Mouse (Mus musculus): Measurements from ENCODE around the gene Gm26938. TPM values are rescaled to one million over a fixed set of nuclear protein-coding genes. Genes with fewer than 3 reads are reported as not detected.

Gm26938 gene
- total and polyA plus RNA-seq, 3 experiments, result not detected

DNA sequence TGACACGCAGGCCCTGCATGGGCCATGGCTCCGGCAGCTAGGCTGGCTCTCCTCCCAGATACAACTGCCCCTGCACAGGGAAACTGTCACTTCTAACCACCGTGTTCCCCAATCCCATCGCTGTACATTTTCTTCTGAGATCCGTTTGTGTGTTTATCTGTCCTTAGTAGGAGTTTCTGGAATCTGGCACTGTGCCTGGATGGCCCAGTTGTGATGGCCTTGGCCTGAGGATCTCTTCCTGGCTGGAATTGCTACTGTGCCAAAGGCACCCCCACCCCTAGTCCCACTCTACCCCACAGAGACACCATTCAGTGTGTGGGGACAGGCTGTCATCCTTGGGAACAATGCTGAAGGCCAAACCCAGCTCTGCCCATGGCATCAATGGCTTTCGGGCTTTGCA is 10.2 kb downstream of the Gm26938 start:
- peak; percentile 54 for DNase-seq

DNA sequence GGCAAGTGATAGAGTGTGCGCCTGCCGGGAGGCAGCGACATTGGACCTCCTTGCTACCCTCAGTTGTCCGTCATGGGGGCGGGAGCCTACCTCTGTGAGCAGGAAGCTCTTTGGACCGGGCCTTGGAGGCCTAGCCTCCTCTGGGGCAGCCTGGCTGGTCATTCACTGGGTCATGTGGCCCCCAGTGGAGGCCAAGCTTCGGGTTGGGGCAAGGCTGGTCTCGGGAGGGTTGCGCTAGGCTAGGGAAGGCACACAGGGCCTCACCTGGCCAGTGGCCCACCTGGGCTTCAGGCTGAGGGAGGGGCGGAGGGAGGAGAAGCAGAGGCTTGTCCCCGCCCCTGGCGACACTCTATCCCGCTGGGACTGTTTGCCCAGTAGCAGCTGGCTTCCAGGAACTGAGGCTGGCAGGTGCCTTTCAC is 12.2 kb downstream of the Gm26938 start:
- no peak for DNase-seq

DNA sequence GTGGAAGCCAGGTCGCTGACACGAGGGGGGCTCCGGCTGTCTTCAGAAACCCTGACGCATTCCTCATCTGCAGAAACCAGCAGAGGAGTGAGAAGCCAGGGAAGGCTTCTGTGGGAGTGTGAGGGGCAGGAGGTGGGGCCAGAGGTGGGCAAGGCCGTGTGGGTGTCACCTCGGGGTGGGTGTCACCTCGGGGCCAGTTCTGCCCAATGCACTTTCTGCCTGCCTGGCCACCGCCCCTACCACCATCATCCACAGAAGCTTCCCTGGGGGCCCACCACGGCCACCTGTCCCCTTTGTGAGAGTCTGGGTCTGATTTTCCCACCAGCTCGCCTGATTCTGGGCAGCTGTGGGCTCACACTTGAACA is 13.1 kb downstream of the Gm26938 start:
- DNase-seq, result no peak

DNA sequence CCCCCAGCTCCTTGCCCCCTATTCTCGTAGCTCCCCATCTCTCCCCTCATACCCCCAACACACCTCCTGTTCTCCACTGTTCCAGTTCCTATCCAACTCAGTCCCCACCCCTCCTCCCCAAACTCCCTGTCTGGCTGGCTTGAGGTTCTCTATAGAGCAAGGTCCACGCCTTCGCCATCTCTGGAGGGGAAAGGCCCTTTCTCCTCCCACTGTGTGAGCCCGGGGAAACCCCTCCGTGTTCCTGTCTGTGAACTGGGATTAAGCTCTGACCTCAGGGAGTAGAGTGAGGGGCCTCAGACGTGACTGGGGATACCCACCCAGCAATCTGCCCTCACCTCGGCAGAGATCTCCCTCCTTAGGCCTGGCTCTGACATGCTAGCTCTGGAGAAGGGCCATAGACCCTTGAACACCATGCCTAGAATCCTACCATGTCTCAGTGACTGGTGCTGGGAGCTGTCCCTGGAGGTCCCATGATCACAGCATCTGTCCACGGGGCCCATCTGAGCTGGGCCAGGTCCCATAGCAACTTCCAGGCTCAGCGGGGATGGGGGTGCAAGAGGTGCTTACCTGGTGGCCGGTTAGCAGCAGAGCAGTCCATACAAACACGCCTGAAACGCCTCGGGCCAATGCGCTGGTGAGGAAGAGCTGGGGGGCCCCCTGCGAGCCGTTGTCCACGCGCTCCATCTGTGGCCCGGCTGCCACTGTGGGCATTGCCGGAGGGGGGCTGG is 13.6 kb downstream of the Gm26938 start:
- DNase-seq, result no peak

DNA sequence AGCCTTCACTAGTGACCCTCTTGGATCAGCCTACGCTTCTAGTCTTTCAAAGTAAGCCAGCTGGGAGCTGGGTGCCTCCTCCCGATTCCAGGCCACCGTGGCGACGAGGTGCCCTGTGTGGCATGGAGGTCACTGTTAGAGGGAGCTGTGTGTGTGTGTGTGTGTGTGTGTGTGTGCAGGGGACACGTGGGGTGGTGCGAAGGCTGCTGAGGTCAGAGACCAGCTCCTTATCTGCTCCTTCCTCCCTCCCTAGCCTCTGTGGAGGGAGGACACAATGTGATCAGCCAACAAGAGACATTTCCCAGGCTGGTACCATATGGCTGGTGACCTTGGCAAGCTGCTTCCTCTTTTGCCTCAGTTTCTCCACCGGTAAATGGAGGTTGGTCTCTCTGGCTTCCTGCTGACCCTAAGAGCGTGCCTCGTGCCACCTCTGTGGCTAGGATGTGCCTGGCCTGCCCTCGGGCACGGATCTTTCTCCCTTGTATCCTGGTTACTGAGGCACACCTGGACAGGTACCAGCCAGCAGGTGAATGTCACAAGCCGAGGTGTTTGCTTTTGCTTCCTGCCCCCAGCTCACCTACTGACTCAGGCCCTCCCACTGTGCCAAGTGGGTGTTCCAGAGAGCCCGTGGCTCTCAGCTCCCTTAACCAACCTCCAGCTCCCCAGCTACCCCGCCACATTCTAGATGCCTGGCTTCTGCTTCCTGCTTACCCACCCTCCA is 14.4 kb downstream of the Gm26938 start:
- no peak for DNase-seq

DNA sequence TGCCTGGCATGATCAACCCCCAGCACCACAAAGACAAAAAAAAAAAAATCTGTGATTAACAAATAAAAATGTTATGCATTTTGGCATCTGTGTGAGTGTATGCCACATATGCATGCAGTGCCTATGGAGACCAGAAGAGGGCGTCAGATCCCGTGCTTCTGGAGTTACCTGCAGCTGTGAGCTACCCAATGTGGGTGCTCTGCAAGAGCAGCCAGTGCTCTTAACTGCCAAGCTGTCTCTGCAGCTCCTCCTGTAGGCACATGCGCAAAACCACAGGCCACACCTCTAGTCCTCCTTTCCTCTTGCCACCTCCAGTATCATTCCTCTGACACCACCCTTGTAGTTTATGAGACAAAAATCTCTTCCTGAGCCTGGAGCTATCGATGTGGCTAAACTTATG is 16.8 kb downstream of the Gm26938 start:
- no peak for DNase-seq

DNA sequence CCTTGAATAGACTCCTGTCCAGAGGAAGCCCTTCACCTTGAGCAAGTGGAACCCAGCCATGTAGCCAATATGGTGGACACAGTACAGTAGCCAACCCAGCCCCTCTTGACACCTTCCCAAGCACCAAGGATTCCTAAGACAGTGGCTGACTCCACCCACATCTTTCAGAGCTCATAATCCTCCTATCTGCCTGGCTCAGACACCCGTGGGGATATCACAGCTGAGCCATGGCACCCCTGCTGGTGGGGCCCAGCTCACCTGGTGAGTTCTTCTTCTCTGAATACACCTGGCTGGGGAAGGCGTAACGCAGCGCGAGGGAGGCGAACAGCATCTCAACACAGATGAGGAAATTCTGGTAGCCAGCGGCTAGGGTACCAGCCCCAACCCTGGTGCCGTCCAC is 20.3 kb downstream of the Gm26938 start:
- DNase-seq, result no peak

DNA sequence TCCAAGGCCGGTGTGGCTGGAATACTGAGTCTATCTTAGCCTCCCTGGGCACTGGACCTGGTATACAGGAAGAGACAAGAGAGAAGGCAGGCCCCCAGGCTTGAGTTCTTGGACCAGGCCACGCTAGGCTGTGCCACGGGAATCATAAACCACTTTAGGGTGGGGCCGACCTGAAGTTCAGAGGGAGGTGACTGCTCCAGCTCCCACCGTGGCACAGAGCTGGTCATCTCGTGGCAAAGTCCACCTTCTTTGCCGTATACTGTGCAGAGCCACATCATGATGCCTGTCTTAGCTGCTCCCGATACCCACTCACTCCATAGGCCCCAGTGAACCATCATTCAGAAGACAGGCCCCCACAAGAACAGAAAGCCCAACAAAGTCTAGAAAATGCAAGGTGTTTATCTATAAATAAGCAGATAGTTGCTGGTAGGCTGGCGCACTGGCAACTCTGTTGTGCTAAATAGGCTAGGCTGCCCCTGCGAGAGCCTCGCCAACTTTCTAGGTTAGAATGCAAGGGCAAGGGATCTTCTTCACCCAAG is 21.6 kb downstream of the Gm26938 start:
- DNase-seq, result no peak

DNA sequence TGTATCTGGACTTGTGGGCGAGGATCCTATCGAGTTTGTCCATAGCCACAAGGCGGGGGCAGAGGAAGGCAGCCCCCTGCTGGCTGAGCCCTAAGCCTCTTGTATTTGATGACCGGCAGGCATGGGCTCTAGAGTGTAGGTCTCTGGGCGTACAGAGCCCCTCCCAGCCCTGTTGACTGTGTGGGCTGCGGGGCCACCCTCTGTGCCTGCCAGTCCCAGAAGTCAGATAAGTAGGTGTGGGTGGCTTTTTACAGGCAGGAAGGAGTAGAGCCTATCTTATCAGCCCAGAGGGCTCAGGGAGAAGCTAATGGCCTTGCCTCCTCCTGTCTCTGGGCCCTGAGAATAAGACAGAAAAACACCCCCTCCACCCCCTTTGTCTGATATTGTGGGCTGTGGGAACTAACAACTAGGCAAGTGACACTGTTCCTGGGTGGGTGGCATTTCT is 22.1 kb downstream of the Gm26938 start:
- DNase-seq, result no peak

DNA sequence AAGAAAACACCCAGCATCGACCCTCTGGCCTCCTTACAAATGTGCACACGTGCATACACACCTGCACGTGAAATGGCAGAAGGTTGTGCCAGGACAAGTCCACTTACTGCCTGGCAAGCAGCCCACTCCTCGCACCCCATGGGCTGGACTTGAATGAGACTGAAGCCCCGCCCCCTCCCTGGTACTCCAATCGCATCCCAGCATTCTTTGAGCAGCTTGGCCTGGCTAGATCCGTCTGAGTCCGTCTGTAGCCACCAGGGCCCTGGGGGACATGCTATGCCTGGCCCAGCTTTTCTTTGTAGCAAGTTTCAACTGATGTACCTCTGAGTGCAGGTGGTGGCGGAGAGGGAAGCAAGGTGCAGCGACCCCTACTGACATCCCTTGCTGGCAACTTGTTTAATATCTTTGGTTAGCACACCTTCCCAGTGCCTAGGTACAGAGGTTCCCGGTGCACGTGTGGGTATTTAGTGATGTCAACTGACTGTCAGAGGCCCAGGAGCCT is 22.6 kb downstream of the Gm26938 start:
- peak; percentile 53 for DNase-seq

DNA sequence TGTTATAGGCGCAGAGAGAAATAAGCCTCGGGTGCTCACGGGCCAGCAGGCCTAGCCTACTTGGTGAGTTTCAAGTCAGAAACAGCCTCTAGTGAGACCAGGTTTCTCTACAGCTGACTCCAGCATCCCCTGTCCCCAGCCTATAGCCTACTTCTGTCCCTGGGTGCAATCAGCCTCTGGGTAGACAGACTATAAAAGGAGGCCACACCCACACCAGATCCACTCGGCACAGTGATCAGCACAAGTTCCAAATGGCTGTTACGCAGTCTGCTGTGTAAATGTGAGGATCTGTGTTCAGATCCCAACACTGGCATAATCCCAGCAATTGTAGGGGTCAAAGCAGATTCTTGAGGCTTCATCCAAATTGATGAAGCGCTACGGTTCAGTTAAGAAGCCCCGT is 23.0 kb downstream of the Gm26938 start:
- DNase-seq, result no peak

DNA sequence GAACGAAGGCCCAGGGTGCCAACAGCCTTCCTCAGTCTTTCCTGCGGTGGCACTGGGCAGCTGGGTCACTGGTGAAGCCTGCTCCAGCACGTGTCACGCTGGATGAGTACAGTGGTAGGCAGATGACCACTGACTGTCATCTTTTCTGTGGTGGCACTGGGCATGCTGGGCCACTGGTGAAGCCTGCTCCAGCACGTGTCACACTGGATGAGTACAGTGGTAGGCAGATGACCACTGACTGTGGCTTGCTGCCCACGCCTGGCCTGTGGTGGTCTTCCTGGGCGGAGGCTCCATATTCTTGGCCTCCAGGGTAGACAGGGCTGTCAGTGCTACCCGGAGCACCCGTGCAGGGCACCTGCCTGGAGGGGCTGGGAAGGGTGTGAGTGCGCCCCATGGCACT is 24.3 kb downstream of the Gm26938 start:
- DNase-seq, result no peak

DNA sequence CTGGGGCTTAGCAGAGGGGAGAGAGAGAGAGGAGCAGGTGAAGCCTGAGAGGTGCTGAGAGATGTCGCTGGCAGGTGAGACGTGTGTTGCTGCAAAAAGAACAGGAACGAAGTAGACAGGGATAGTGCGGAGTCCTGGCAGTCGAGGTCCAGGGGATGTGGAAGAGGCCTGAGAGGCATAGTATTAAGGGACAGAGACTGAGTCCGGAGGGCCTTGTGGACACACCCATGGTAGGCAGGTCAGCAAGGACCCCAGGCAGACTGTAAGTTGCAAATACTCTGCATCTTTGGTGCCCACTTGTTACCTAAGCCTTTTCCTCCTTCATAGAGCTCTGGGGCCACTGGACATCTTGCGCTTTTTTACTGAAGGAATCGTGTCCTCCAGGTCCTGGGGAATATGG is 25.0 kb downstream of the Gm26938 start:
- DNase-seq, result no peak

DNA sequence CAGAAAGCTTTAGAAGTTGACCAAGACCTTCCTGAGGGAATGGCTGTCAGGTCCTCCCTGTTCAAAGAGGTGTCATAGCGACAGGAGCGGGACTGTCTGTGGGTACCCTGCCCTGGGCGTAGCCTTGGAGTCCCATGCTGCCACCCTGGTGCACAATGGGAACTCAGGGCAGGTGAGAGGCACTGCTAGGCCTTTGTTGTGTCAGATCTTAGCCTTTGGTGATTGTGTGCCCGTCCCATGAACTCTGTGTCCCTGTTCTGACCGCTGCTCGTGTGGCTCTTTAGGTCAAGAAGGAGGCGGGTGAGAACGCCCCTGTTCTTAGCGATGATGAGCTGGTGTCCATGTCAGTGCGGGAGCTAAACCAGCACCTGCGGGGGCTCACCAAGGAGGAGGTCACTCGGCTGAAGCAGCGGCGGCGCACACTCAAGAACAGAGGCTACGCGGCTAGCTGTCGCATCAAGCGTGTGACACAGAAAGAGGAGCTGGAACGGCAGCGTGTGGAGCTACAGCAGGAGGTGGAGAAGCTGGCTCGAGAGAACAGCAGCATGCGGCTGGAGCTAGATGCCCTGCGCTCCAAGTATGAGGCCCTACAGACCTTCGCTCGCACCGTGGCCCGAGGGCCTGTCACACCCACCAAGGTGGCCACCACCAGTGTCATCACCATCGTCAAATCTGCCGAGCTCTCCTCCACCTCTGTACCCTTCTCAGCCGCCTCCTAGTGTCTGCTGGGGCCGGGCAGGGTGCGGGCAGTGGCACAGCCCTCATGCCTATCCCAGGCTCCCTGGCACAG is 26.2 kb downstream of the Gm26938 start:
- DNase-seq, result no peak

DNA sequence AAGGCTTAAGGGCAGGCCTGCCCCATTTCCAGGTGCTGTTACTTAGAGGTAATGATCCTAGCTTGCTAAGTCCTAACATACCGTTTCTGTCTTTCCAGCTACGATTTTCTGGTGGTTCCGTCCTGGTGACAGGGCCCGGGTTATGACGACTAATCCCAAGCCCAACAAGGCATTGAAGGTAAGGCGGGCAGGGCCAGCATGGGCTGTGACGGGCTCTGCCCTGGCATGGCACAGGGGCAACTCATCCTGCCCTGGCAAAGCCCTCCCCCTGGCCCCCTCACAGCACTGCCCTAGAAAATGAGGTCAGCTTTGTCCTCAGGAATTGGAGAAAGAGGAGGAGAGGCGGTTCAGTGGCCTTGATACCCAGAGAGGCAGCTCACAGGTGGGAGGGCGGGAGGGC is 27.2 kb downstream of the Gm26938 start:
- no peak for DNase-seq

DNA sequence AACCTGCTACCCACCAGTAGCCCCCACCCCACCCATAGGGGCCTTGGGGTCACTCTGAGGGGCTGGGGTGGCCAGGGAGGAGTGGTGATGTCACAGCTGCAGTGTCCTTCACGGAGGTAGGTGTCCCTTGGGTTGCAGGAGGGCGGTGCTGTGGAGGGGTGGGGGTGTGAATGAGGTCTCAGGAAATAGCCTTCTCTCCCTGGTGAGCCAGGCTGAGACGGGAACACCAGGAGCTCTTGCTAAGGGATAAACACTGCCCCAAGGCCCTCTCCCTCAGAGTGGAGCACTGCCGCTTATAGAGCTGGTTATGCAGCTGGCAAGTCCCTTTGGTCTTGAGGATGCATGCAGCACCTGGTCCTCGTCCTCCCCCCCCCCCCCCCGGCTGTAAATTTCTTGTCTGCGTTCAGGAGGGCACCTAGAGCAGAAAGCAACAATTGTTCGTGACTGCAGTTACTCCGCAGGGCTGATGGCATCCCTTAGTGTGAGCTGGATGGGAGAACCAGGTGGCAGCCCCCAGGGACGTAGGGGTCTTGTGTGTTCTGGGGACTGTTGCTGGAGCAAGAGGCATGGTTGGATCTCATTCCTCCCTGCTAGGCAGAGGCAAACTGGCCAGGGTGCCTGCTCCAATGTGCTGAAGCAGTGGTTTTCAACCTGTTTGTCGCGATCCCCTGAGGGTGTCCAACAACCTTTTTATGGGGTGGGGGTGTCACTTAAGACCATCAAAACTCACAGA is 27.9 kb downstream of the Gm26938 start:
- no peak for DNase-seq

DNA sequence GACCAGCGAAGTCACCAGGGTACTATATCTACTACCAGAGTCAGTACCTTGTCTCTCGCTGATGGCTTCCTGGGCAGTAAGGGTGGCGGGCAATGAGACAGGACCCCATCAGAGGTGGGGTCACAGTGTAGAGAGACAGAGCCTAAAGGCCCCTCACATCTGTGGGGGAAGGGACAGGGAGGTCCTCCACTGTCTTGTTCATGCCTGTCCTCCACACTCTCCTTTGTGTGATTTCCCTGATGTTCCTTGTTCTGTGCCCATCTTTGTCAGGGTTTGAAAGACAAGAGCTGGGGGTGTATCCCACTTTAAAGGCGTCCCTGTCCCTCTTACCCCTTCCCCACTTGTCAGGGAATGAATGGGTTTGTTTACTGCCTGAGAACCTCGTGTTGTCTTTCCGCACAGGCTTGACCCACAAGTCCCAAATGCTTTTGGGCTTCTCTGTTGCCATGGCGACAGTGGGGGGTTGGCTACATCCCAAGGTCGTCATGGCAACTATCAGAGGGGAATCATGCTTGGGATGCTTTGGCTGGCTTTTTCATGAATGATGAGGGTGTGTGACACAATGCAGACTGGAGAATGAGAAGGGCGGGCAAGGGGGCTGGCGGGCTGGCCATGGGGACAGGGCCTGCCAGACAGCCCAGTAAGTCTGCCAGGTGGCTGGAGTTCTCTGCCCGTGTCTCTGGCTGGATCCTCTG is 28.6 kb downstream of the Gm26938 start:
- peak; percentile 95 for DNase-seq

DNA sequence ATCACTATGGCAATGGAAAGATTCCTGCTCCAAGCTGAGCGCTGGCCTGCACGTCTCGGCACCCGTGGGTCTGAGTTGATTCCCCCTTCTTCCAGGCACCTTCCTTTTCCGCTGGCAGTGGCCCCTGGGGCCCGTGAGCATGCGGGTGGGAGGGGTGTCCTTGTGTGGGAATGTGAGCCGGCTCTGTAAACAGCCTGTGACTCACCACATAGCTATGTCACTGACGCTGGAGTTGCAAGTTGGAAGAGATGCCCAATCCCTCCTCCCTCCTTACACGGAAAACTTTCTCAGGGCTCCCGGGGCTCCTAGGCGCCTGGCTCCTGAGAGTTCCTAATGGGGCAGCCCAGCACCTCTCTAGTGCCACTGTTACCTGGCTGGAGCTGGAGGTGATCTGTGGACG is 29.3 kb downstream of the Gm26938 start:
- peak; percentile 94 for DNase-seq

DNA sequence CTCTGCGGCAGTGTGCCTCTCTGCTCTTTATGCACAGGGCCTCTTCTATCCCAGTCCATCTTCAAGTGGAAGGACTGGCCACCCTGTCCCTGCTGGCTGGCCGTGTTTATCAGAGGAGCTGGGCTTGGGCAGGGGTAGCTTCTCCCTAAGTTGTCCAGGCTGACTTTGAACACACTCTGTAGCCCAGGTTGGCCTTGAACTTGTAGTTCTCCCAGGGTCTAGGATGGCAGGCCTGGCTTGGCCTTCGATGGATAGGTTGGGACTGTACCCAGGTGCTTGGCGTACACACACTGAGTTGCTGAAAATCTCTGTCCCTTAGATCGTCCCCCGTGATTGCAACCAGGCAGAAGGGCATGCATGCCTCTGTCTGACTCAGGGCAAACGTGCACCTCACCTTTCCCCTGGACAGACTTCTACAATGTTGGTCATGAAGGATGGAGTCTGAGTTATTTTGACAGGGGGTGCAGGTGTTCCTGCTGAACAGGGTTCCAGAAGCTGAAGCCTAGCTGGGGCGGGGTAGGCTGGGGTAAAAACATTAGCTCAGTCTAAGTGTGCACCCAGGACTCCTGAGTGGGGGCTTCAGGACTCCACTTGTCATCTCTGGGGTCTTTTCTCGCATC is 30.1 kb downstream of the Gm26938 start:
- peak; percentile 42 for DNase-seq

DNA sequence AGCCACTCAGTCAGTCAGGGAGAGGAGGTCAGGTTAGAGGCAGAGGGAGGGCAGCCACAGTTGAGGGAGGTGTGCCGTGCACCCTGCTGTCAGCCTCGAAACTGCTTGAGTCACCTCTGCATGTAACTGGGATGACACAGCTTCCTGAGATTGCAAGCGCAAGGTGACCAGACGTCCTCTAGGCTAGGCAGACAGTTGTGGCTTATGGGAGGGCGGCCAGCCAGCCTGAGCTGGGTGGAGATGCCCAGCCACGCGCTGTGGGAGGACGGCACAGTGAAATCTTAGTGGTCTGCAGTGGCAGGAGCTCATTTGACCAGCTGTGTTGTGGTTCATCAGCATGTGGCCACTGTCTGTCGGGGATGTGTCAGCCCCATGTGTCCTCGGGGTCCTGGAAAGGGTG is 31.3 kb downstream of the Gm26938 start:
- peak; percentile 88 for DNase-seq

DNA sequence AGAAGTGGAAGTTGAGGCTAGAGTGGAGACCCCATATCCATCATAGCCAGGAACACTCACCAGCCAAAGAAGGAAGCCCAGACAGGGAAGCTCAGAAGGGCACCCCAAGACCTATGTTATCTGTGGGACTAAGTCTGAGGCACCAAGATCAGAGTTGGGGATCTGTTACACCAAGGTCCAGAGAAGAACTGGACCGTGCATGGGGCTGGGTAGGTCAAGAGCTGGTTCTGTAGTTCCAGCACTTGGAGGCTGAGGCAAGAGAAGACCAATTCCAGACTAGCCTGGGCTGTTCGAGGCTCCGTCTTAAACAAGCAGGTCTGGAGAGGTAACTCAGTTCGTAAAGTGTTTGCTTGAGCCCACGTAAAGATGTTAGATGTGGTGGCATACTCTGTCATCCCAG is 32.1 kb downstream of the Gm26938 start:
- DNase-seq, result no peak
